Mouse (Mus musculus) bone marrow macrophage, adult 2 months (primary cell): ENCODE measurements around the gene Ino80d.

ENCODE experiments used
- CTCF ChIP-seq: IDR thresholded peaks from 2 replicates; pipeline ENCODE4 v1.5.1; 2012; ENCODE audit warnings: low read depth, mild to moderate bottlenecking, low read length, moderate library complexity
- POLR2A ChIP-seq: IDR thresholded peaks from 2 replicates; pipeline ENCODE4 v1.6.1; 2012; ENCODE audit warnings: mild to moderate bottlenecking, low read depth, low read length, borderline replicate concordance

GRCm38 (mm10) chr1:63088614-63089013 lies 25.9 kb downstream of the Ino80d start:
- TF ChIP-seq CTCF (no peak), POLR2A (no peak)
